Mouse (Mus musculus) B cell, adult 2 months (primary cell): ENCODE measurements around the gene Scml4.

ENCODE experiments used
- DNase-seq, 2 experiments: peaks; one replicate each; pipeline ENCODE4 v3.0.0; 2022

Scml4 gene

DNA sequence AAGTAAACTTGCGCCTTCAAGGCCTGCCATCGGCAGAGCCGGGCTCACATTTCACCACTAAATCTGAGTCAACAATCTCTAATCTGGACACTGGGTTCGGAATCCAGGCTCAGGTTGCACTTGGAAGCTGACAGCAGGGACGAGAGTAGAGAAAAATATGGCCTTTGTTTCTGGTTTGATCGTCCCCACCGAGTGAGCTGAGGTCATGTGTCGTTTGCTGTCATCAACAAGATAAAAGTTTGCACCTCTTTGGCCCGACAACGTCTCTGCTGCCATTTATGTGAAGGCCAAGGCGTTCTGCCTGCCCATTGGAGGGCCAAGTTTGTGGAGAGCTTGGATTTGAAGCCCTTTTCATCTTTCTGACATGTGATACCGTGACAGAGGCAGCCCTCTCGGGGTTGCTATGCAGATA is 135.3 kb downstream of the Scml4 start:
- DNase-seq: no peak

DNA sequence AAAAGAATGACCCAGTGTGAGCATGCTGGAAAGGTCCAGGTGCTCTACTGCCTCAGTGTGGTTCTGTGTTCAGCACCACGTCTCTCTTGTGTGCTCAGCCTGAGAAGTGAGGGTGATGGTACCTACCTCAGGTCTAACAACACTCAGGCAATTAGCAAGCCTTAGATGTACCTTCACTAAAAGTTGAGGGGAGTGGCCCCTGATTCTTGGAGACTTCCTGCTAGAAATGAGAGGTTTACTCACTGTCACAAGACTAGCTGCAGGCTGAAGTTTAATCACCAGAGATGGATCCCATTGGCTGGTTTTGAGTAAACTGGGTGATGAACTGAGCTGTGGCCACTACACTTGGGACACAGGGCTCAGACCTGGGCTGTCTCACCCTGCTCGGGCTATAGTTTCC is 137.1 kb downstream of the Scml4 start:
- DNase-seq: no peak

- DNase-seq: no peak
Measured at GRCm38 (mm10) chr10:42999324-42999723, 139.2 kb downstream of the Scml4 start.

- no peak for DNase-seq
Measured at GRCm38 (mm10) chr10:43001433-43001832, 141.3 kb downstream of the Scml4 start.

DNA sequence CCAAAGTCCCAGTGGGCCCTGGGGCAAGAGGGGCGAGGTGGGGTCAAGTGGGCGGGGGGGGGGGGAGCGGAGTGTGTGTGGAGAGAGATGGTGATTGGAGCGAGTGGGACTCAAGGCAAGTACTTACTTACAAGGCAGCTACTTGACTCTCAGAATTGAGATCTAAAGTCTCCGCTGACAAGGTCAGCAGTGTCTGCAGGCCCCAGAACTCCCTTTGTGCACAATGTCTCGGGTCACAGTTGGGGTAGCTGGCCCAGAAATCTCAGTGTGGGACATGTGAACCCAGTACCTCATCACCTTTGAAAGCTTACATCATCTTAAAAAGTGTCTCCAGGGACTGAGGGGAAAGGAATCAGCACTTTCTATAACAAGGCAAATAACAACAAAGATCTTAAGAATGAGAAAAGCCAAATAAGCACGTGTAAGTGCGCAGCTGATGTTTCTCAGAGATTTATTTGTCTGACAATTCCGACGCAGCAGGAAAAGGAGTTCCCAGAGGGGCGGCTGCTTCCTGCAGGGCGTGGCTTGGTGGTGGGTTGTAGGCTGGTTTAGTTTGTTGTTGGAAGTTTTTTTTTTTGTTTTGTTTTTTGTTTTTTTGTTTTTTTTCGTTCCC is 142.0 kb downstream of the Scml4 start:
- DNase-seq: no peak

- DNase-seq: no peak
Measured at GRCm38 (mm10) chr10:43002721-43003465, 142.7 kb downstream of the Scml4 start.

- no peak for DNase-seq
Measured at GRCm38 (mm10) chr10:43003466-43003757, 143.2 kb downstream of the Scml4 start.

- DNase-seq: no peak
Measured at GRCm38 (mm10) chr10:43004174-43004734, 144.1 kb downstream of the Scml4 start.

- no peak for DNase-seq
Measured at GRCm38 (mm10) chr10:43005031-43005430, 144.9 kb downstream of the Scml4 start.

DNA sequence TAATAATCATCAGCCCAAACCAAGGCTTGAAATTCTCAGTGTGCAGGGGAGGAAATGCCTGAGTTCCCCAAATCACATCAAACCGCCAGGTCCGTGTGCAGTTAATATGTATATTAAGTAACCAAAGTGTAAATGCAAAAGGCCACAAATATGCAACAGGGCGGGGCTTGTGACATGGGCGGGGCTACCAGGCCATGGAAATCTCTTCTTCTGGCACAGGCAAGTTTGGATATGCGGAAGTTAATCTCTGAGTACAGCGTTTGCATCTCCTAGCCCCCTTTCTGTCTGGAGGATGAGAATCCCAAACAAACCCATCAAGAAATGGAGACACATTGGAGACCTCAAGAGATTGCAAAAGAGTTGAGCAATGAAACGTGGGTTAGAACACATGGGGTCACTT is 145.5 kb downstream of the Scml4 start:
- no peak for DNase-seq

- no peak for DNase-seq
Measured at GRCm38 (mm10) chr10:43006534-43006933, 146.4 kb downstream of the Scml4 start.

- no peak for DNase-seq
Measured at GRCm38 (mm10) chr10:43008116-43008515, 147.9 kb downstream of the Scml4 start.
